Mouse (Mus musculus): Measurements from ENCODE around the gene Dab2ip.

Gene Dab2ip

GRCm38 (mm10) chr2:35661454-35662000 is 103.5 kb downstream of the Dab2ip start:
- peak; percentile 77 for DNase-seq

DNA sequence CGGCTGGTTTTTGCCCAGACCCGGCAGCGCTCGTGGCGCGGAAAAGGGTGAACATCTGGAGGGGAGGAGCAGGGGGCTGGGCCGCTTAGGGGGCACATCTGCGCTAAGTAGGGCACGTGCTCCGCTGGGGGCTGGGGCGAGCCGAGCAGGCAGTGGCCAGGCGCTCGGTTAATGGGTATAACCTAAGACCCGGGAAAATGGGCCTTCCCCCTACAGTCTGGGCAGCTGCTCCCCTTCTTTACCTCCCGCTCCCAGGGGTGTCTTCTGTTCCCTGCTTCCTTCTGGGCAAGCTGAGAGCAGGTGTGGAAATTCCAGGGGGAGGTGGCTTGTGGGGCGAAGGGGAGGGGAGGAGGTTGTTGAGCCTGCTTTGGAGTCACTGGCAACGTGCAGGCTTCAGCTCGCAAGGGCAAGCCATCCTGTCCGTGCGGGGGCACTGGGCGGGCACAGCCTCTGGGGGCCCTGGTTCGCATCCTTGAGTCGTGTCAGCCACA is 104.0 kb downstream of the Dab2ip start:
- peak; percentile 61 for DNase-seq

DNA sequence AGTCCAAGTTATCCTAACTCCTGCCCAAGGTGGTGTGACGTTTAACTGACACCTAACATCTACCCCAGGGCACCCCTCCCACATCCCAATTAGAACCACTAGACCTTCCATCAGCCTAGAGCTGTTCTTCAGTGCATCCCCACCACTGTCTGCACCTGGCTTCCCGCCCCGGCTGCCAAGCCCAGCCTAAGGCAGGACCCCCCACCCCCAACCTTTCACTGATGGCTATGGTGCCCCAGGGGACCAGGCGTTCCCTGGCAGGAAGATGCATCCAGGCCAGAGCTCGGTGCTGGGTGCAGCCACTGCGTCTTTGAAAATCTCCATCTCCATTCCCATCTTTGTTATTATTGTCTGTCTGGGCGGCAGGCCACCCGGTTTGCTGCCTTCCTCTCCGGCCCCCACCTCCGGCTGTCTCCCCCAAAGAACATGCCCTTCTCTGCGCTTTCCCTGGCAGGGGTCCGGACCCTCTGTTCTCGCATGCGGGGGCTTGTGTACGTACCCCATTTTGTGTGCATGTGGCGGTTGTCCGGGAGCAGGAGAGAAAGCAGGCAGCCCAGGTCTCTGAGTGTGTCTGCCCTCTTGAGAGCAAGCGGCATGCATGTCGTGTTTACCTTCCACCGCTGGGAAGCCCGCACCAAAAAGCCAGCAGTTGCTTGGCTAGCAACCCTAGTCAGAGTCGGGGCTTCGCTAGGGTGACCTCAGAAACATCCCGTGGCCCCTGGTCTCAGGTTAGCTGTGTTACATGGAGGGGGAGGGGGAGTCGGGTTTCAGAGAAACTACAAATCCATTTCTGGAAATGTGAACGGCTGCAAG is 104.9 kb downstream of the Dab2ip start:
- peak; percentile 38 for DNase-seq

- no peak for DNase-seq
Measured at GRCm38 (mm10) chr2:35667746-35668145, 109.7 kb downstream of the Dab2ip start.

- no peak for DNase-seq
Measured at GRCm38 (mm10) chr2:35669217-35669616, 111.2 kb downstream of the Dab2ip start.

DNA sequence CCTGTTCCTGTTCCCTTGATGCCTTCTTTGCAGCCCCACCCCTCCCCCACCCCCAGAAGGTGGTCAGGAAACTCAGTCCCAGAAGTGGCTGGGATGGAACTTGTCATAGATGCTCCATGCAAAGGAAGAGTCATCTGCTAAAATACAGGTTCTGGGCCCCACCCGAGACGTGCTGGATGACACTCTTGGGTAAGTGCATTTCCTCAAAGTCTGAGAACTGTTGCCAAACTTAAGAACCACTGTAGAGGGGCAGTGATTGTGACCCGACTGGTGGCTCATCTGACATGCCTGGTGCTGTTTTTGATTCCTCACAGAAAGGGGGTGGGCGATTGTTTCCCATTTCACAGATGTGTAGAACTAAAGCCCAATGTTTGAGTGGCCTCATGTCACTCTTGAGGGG is 111.7 kb downstream of the Dab2ip start:
- DNase-seq = no peak

DNA sequence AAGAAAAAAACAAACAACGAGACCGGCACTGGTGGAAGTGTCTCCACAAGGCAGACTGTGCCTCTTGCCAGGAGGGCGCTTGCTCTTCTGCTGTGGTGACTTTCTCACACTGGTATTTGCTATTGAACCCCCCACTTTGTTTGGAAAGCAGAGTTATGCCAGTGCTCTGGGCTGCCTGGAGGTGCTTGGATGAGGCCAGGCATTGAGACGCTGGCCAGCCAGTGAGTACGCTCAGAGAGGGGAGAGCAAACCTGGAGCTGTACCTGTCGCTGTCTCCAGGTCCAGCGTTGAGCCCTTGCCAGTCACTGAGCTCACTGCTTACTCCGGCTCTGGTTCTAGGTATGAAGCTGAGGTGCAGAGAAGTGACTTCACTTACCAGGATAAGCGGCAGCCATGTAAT is 112.2 kb downstream of the Dab2ip start:
- DNase-seq = peak; percentile 38

DNA sequence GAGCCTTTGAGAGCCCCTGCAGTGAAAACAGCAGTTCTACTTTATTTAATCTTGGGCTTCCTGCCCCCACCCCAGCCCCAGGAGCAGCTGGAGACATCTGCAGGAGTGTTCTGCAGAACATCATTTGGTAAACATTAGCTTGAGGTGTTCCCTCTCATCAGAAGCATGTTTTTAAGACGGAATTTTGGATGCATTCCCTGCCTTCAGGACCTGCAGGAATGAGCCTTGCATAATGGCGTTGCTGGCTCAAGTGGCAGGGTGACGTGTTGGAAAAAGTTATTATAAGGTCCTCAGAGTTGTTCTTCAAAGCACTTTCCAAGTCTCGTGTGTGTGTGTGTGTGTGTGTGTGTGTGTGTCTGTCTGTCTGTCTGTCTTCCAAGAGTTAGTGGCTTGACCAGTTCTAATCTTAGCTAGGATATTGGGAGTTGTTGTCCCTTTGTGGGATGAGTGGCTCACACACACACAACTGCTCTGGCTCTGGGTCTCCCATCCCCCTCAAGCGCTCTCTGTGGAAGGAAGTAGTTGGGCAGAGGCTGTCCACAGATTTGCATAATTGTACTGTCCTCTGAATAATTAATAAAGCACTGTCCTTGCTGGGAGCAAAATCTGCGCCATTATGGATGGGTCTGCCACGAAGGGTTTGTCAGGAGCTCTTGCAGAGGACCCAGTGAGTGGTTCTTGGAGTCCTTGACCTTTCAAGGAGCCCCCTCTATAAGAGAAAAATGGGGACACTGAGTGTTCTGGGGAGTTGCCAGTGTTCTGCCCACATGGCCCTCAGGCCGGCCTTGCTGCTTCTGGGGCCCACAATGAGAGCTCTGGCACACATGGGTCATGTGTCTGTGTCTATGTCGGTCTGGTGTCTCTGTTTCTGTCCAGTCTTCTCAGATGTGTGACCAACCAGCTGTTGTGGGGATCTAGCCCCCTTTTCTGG is 114.2 kb downstream of the Dab2ip start:
- peak; percentile 94 for DNase-seq

GRCm38 (mm10) chr2:35673181-35673580 is 115.1 kb downstream of the Dab2ip start:
- DNase-seq = no peak

GRCm38 (mm10) chr2:35673986-35674385 is 115.9 kb downstream of the Dab2ip start:
- DNase-seq = peak; percentile 58

DNA sequence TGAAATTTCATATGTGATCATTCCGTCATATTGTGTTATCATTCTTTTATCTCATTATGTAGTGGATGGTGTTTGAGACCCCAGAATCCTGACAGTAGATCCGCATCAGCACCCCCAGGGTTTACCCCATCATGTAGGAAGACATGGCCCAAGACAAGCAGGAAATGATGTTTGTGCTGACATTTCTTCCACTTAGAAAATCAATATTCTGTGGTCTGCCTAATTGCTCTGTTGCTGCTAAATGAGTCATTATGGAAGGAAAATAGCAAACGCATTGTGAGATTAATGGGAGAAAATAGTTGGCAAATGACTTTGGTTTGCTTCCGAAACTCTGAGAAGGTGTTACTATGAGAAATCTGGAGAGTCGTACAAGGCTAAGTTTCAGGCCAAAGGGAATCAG is 116.4 kb downstream of the Dab2ip start:
- DNase-seq = no peak

GRCm38 (mm10) chr2:35676075-35676665 is 118.1 kb downstream of the Dab2ip start:
- peak; percentile 46 for DNase-seq

GRCm38 (mm10) chr2:35677855-35678254 is 119.8 kb downstream of the Dab2ip start:
- DNase-seq = peak; percentile 63

GRCm38 (mm10) chr2:35678440-35678839 is 120.4 kb downstream of the Dab2ip start:
- no peak for DNase-seq

GRCm38 (mm10) chr2:35679812-35680672 is 122.0 kb downstream of the Dab2ip start:
- peak; percentile 89 for DNase-seq

DNA sequence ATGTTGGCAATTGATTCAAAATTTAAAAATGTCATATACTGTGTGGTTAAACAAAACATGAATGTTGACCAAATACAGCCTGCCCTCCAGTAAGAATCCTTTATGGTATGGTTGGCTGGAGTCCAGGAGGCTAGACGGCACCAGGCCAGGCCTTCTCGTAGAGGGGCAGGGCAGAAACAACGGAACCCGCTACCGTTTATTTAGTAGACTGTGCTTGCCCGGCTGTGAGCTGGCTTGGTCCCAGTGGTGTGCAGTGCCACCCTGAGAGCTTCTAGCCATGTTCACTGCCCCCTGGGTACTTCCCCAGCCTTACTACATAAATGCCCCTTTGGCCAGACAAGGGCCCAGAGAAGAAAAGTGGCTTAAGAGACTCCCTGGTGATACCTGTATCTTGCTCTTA is 122.8 kb downstream of the Dab2ip start:
- DNase-seq = peak; percentile 63

DNA sequence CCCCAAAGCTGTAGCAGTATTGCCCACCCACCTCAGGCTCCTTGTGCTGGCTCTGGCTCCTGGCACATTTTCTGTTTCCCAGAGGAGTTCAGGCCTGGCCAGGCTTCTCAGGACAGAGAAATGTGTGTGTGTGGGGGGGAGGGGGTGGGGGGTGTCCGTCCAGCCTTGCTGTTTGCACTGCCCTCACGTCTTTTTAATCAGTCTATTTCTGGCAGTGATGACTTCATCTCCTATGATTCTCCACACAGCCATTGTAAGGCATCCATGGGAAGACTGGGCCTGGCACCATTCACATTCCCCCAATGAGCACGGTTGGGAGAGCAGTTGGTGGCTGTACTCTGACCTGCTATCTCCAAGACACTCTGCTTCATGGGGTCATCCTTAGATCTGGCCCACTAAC is 125.9 kb downstream of the Dab2ip start:
- no peak for DNase-seq

DNA sequence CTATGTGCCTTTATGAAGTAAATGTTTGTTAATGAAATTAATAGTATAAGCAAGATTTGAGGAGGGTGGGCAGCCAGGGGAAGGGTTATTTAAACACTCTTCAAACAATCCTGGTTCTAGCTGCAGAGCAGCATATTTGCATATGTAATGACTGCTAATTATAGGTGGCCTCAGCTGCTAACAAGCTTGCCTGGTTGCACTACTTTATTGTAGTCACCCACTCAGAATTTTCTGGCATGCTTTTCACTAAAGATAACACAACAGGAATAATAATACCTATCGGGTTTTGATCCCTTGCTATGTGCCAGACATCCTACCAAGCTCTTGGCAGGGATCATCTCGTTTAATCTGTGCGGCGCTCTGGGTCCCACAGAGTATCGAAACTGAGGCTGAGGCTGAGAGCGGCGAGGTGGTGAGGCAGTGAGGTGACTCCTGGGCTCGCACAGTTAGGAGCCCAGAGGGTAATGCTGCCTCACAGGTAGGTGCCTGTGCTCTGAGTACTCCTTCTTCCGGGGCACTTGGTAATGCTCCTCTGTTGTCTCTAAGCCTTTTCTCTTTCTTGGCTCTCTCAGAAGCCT is 126.8 kb downstream of the Dab2ip start:
- no peak for DNase-seq

DNA sequence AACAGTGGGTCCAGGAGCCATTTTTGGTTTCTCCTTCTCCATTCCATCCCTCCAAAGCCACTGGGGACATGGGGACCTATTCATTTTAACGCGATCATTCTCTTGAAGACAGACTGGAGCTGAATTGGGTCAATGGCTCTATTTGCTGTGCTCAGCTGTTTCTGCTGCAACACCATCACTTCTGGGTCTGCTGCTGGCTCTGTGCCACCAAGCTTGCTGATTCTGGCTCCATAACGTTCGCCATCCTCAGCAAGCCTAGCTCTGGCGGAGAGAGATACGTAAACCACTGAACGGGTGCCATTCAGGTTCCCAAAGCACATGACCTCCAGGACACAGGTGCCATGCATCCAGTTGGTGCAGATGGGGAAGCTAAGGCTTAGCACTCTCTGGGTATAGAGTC is 128.0 kb downstream of the Dab2ip start:
- no peak for DNase-seq

DNA sequence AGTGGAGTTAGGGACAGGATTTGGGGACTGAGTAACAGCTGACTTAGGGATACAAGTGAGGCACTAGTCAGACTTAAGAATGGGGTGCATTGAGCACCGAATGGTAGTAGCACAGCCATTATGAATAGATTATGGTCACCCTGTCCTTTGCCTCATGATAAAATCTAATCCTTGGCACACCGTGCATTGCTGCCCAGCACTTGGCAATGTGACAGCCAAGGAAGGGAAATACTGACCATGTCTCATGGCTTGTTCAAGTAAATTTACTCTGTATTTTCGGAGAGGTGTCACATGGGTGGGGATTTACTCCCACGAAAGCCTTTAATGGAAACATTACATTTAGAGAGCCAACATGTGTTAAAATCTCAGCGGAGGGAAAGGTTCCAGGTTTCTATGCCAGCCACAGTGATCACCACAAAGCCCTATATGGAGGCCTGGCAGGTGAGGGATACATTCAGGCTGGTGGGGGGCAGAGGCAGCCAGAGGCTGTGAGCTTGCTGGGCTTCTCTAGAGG is 129.5 kb downstream of the Dab2ip start:
- peak; percentile 60 for DNase-seq

- no peak for DNase-seq
Measured at GRCm38 (mm10) chr2:35688121-35688520, 130.1 kb downstream of the Dab2ip start.

Measured in lung, postnatal 36 days (tissue).